Mouse (Mus musculus) frontal cortex, adult (tissue): ENCODE measurements around the gene Nr1h2.

Source experiments
- ATAC-seq: cut with Nextera tagmentation; 2 replicates; pipeline ENCODE4 v1.9.2; 2017; ENCODE audit warnings: mild to moderate bottlenecking, moderate library complexity, mixed read lengths; ENCODE audit not compliant: low TSS enrichment

Nr1h2 gene

GRCm38 (mm10) chr7:44585606-44586005 is 31.9 kb upstream of the Nr1h2 start:
- ATAC-seq = no peak

- no peak for ATAC-seq
Measured at GRCm38 (mm10) chr7:44584921-44585320, 31.2 kb upstream of the Nr1h2 start.

GRCm38 (mm10) chr7:44584265-44584804 is 30.6 kb upstream of the Nr1h2 start:
- no peak for ATAC-seq

DNA sequence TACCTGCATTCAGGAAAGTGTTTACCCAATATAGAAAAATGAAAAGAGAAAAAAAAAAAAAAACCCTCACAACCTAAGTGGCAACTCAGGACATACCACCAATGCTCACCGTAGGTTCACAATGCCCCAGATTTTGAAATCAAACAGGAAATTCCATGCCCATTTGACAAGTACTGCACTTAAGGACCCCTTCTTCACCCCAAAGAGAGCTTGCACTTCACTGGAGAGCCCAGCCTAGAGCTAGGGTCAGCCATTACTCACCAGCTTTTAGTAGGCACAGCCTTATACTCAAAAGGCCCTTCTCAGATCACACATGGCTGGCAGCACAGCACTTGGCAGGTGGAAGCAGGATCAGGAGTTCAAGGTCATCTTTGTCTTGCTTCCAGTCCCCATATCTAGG is 29.4 kb upstream of the Nr1h2 start:
- ATAC-seq = no peak

DNA sequence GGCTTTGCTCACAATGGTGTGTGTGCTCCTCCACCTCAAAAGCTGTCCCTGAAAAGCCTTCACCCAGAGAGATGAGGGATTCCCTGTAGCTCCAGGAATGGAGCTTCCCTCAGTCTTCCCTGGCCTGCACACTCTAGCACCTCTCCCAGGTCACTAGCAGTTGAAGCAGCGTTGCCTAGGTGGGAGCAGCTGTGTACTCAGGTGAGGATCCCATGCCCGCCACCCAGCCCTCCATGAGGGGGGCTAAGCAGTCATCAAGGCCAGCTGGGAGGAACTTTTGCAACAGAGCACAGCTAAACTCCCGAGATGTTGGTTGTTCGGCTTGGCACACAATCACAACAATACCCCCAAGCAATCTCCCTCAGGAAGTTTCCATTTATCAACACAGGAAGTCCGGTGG is 29.0 kb upstream of the Nr1h2 start:
- ATAC-seq = no peak

DNA sequence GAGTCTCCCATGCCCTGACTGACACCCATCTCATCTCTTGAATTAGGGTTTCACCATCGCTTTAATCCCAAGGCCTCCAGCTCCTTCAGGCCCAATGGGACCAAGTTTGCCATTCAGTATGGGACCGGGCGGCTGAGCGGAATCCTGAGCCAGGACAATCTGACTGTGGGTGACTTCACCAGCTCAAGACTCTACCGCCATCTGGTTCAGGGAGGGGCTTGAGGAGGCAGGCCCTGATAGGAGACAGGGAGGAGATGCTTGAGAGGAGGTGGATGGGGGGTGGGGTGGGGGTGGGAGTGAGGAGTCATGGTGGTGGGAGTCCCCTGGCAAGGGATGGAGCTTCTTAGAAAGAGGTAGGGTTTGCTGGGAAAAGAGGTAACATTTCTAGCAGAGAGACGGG is 27.9 kb upstream of the Nr1h2 start:
- ATAC-seq = no peak

- no peak for ATAC-seq
Measured at GRCm38 (mm10) chr7:44576333-44576844, 22.6 kb upstream of the Nr1h2 start.

GRCm38 (mm10) chr7:44572956-44573484 is 19.3 kb upstream of the Nr1h2 start:
- ATAC-seq = no peak

DNA sequence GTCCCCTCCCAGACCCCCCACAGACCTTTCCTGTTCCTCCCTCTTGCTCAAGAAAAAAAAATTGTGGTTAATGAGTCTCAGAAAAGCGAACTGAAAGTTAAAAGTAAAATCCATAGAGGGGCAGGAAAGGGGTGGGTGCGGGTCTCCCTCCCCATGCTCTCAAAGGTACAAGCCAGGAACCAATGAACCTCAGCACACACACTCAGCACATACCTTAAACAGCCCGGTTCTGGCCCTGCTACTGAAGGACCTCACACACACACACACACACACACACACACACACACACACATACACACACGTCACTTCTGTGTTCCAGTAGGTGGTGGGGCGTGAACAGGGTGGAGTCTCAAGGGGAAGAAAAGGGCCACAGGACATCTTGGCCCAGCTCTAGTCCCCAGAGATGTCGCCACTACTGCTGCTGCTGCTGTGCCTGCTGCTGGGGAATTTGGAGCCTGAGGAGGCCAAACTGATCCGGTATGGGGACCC is 18.5 kb upstream of the Nr1h2 start, which contains the start of gene Napsa:
Napsa (plus strand) TSS at position 168 of the 489 bp plus-strand sequence.
- no peak for ATAC-seq

GRCm38 (mm10) chr7:44571811-44572210 is 18.1 kb upstream of the Nr1h2 start:
- ATAC-seq = no peak

DNA sequence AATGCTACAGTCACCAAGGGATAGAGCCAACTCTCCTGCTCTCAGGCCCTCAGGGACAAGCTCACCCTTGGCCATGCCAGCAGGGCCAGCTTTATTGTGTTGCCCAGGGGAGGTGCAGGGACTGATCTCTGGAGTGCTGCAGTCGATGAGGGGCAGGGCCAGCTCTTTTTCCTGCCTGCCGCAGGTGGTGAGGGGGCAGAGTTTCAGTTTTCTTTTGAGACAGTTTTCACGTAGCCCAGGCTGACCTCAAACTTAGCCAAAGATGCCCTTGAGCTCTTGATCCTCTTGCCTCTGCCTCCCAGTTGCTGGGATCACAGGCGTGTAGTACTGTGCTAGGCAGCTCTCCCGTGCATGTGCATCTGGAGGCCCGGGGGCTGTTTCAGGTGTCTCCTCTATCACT is 17.2 kb upstream of the Nr1h2 start:
- no peak for ATAC-seq

DNA sequence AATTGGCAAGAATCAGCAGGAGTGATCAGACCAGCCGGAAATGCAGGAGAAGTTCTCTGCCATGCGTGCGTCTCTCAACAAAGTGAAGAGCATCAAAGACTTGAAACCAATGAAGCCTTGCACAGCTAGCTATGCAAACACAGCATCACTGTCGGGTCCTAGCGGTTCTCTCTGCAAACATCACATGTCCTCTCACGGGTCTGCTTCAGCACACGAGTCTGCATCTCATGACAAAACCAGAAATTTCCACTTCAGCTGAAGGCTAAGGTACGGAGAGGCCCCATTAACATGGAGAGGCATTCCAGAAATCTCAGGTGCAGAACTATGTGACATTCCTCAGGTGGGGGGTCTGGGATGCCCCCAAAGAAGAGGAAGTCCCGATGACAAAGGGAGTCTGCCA is 15.1 kb upstream of the Nr1h2 start:
- ATAC-seq = no peak

DNA sequence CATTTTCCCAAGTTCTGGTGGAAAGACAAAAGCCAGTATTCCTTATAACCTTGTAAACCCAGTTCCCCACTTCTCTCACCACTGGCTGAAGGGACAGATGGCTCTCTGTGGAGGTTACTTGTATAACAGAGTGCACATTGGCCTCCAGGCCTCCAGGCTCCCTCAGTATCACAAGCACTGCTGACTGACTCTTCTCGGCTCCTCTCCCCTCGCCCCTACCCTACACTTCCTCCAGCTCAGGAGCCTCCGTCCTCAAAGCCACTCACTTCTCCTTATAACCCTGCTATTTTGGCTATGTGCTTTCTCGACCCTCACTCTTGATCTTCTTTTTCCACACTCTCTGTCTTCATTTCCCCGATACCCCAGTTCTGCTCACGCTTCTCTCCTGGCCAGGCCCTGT is 11.7 kb upstream of the Nr1h2 start:
- no peak for ATAC-seq

DNA sequence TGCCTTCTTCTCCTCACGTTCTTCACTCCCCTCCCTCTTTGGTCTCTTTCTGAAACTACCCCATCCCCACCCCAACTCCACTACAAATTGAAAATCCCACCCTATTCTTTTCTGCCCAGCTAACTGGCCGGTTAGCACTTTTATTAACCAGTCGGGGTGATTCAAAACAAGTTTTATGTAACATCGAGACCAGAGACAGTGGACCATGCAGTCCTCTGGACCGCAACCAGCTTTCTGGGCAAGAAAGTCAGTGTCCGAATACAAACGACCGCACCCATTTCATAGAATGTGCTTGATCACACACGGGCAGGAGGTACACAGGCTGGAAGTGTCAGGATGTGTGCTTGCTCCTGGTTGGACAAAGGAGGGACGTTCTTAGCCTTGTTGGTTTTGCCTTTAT is 10.7 kb upstream of the Nr1h2 start:
- no peak for ATAC-seq

- ATAC-seq = no peak
Measured at GRCm38 (mm10) chr7:44563284-44563683, 9.5 kb upstream of the Nr1h2 start.

GRCm38 (mm10) chr7:44560435-44561400 is 7.0 kb upstream of the Nr1h2 start:
- peak; percentile 65; the same call in 1 of the 2 replicates for ATAC-seq

DNA sequence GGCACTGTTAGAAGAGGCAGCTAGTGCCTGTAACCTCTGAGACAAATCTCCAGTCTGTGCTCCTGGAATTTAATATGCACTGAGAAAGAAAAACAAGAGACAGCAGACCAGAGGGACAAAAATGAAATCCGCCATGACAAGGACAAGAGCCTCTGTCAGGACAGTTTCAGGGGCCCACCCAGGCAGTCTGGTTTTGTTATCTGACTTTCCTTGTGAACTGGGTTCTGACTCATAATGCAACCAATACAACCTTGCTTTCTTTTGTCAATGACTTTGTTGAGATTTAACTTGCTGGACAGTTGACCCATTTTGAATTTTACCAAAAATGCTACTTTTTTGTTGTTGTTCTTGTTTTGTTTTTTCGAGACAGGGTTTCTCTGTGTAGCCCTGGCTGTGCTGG is 3.9 kb upstream of the Nr1h2 start:
- no peak for ATAC-seq

DNA sequence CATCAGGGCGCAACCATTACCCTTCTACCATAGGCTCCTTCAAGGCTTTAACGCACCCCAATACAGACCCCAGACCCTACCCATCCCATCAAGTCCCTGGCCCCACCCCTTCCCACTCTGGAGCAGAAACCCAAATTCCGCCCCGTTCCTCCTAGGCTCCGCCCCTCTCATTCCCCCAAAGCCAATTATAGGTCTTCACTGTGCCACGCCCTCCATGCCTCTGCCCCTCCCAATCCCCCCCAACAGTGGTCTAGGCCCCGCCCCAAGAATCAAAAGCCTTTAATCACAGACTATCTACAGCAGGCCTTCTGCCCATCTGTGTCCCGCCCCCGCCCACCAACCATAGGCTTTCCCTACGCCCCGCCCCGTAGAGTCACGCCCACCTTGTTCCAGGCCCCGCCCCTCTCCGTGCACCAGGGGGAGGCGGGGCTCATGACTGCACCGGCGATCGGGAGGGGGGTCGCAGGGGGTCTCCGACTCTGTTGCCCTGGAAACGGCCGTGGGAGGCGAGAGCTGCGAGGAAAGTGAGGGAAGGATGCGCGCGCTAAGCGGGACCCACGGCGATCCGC is 471 bp downstream of the Nr1h2 start:
- ATAC-seq = 0 out of 2 replicates have a peak, but pooled peaks have one; percentile 15

DNA sequence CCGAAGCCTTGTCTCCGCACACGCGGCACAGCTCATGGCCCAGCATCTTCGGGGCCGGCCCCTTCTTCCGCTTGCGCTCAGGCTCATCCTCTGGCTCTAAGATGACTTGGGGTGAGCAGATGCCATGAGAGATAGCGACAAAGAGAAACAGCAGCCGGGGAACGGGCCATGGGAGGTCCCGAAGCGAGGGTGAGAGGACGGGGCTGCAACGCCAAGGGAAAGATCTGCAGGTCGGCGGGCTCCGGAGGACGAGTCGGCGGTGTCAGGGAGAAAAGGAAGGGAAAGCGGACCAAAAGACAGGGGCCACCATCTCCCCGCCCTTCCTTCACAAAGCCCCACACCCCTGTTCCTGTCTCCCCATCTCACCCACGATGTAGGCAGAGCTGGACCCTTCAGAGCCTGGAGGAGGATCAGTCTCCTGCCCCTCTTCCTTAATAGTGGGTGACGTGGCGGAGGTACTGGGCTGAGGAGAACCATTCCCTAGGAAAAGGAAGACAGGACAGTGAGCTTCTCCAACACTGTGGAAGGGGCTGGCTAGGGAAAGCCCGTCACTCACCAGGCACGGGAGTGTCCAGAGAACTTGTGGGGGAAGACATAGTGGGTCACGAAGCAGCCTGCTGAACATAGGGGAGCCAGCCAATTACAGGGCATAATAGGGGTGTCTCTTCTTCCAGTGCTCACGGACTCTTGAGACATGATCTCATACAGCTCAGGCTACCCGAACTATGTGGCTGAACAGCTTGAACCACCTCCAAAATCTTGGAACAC is 1.4 kb downstream of the Nr1h2 start:
- no peak for ATAC-seq

DNA sequence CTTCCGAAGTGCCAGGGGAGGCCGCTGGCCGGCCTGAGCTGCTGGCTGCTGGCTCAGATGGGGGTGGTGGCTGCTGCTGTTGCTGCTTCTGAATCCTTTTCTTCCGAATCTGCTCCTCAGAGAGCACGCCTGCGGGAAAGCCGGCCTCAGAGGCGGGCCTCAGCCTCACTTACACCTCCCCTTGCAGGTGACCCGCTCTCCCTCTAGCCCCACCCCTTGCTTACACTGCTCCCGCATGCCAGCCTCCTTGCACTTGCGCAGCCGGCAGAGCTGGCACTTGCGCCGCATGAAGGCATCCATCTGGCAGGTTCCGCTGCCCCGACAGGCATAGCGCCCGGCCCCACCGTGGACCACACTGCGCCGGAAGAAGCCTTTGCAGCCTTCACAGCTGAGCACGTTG is 2.0 kb downstream of the Nr1h2 start:
- no peak for ATAC-seq

DNA sequence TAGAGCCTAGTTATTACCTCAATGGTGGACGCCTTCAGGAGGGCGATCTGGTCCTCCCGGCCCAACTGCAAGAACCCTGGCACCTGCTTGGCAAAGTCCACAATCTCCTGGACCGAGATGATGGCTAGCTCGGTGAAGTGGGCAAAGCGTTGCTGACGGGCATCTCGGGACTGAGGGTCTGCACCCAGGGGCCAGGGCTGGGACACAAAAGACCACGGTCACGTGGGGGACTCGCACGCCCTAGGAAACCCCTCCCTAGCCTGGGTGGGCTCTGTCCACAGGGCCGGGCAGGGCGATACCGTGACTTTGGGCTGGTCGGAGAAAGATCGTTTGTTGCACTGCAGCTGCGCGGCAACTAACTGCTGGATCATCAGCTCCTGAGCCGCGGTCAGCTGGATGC is 2.5 kb downstream of the Nr1h2 start:
- no peak for ATAC-seq

DNA sequence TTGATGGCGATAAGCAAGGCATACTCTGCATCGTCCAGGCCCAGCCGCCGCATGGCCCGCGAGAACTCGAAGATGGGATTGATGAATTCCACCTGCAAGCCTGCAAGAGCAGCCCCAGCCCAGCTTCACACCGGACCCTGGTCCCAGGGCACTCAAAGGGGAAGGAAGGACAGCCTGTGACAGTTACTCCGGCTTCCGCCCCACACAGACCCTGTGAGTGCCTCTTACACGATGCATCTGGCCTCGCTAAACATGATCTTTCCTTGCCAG is 3.4 kb downstream of the Nr1h2 start:
- ATAC-seq = no peak
